Mouse (Mus musculus) spleen, adult 2 months (tissue): ENCODE results near the gene Psmc5.

Experiments used
- CTCF ChIP-seq: fragments of 200-500 bp; IDR thresholded peaks from 2 replicates; pipeline ENCODE4 v1.5.1; 2011; ENCODE audit warnings: mild to moderate bottlenecking, inconsistent platforms; ENCODE audit not compliant: insufficient read depth, insufficient read length, insufficient replicate concordance; ENCODE audit errors: extremely low read depth
- POLR2A ChIP-seq: fragments of 200-500 bp; IDR thresholded peaks from 2 replicates; pipeline ENCODE4 v1.6.1; 2011; ENCODE audit warnings: low read depth, low read length, inconsistent platforms

DNA sequence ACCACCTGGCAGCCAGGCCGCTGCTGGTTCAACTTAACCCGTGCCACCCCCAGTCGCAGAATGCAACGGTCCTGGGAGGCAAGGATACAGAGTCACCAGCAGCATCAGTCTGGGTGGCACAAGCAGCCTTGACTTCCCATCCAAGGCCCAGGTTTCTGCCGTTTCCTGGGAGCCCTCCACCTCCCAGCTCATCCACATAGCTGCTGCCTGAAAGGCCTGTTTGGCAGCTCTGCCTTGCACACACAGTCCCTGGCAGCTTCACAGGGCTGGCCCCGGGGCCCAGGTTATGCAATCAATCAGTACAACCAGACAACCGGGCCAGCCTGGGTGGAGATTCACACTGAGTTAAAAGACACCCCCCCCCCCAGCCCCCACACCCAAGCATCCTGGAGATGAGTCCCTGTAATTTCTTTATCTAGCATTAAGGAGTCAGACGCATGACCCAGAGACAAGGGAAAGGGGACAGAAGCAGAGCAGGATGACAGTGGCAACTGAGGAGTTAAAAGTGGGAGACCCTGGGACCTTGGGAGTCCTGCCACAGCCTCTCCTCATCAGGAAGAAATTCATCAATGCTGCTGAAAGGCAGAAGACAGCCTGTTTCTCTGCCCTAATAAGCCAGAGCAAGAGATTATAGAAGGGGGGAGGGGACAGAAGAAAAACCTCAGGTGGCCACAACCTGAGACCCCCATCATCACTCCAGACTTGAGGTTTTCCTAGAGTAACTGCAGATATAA is 12.5 kb downstream of the Psmc5 start:
- TF ChIP-seq CTCF (no peak), POLR2A (no peak)
